Mouse (Mus musculus): ENCODE data around the gene Sh3bp5.

- no peak for TF ChIP-seq POLR2A (IDR thresholded peaks at IDR 0.05; ENCODE audit: low read depth, low read length)
- TF ChIP-seq CTCF (IDR thresholded peaks at IDR 0.05; ENCODE audit: extremely low read depth, insufficient read length, insufficient replicate concordance, low read depth, low read length) = no peak
These were observed 61.5 kb downstream of the Sh3bp5 start for GRCm38 (mm10) chr14:31374390-31374789.

All from small intestine, adult 2 months (tissue).